Mouse (Mus musculus) adrenal gland, adult 8-10 months (tissue): ENCODE results near the gene Daam2. TPM values are rescaled to one million over a fixed set of nuclear protein-coding genes. Genes with fewer than 3 reads are reported as not detected.
"Not testable (repeated sequence)": the region's sequence is repeated elsewhere in the genome, so short reads cannot be mapped to it uniquely, and the experiment has no call there.

ENCODE experiments used
- DNase-seq: peaks from one replicate; pipeline ENCODE4 v3.0.0; 2022
- total RNA-seq, 4 experiments: library from RNA; stranded (reverse); gene quantifications; 2 replicates each; pipeline ENCODE4 v1.2.4; 2022

The Daam2 gene
- total RNA-seq, 4 experiments from 2014 or later: 30.1 to 38.9 (median 36.7) TPM

DNA sequence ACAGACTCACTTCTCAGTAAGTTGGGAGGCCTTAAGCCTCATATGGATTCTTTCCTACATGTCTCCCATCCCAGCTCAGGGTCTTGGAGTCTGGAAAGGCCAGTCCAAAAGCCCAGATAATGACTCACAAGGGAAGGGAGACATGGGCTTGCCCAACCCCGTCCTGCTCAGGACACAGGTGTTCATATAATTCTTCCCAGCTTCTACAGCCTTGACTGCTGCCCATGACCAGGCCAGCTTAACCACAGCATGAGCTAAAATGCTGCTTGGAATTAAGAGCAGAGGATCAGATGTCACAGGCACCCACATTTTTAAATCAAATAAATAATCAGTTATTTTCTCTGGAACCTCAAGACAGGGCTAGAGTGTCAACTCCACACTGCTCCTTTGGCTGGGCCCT lies 89.0 kb downstream of the Daam2 start:
- no peak for DNase-seq

DNA sequence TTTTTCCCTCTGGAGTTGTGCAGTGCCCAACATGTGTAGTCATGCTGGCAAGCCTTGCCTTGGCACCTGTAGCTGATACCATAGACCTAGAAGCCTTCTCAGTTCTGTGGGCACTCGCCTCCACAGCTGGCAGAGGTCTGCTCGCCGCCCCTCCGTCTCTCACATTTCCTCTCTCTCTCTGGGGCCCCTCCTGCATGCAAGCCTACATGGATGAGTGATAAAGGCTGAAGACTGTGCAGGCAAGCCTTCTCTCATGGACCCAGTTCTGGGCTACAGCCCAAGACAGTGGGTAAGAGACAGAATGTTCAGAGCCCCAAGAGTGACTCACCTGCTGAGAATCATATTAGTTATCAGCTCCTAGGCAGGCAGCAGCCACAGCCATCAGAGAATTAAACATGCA lies 90.1 kb downstream of the Daam2 start:
- no peak for DNase-seq

DNA sequence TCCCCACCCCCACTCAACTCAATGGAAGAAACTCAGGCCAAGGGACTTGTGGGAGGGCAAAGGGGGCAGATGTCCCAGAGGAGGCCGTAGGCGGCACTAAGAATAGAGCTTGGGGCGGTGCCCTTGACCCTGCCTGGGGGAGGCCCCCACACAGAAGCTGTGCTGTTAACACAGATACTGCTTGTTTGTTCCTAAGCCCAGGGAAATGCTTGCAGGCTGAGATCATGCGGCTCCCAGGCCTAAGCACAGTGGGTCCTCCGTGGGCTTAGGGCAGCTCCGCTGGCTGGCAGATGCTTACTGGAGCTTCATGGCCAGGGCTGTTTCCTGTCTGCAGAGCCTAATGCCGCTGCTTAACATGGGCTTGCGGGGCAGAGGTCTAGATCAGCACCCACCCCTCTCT lies 91.5 kb downstream of the Daam2 start:
- DNase-seq: no peak

DNA sequence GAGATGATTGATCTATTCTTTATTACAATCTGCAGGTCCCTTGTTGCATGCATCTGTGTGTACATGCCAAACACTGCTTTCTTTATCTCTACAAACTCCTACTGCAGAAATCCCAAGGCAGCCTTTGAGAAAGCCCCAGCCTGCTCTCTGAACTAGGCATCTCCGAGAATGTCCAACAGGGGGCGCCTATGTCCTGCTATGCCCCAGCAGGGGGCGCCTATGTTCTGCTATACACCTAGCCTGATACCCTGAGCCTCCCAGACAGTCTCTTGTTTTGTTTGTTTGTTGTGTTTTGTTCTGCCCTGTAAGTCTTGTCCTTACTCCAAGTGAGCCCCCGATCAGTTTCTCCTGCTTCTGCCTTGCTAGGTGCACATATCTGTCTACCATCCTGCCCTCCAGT lies 95.9 kb downstream of the Daam2 start:
- peak; percentile 31 for DNase-seq

DNA sequence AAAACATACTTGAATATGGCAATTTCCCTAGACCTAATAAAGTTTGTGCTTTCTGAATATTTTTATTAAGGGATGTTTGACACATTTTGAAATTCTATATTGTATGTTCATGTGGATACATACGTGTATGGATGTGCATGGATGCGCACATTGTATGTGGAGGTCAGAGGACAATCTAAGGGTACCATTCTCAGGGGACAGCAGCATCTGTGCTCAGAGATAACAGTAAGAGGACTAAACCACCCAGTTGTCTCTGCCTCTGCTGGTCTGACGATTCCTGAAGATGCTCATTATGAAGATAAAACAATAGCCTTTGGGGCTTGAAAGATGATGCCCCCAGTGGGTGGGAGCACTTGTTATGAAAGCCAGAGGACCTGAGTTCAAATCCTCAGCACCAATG lies 99.3 kb downstream of the Daam2 start:
- DNase-seq: no peak

DNA sequence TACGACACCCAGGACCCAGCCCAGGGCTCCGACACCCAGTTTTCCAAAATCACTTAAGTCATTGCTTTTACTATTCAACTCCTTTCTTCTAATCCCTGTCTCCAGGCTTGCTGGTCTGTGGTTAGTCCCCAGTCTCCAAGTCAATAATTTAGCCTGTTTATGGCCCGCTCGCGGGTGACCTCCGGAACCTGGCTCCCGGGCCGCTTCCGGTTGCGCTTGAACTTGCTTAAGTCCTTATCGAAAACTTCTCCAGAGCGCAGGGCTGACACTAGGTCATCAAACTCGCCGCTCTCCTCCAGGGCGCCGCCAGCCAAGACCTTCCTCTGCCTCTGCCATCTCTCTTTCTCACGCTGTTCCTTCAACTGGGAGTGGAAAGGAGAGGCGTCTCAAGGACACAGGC lies 105.8 kb downstream of the Daam2 start:
- no peak for DNase-seq

DNA sequence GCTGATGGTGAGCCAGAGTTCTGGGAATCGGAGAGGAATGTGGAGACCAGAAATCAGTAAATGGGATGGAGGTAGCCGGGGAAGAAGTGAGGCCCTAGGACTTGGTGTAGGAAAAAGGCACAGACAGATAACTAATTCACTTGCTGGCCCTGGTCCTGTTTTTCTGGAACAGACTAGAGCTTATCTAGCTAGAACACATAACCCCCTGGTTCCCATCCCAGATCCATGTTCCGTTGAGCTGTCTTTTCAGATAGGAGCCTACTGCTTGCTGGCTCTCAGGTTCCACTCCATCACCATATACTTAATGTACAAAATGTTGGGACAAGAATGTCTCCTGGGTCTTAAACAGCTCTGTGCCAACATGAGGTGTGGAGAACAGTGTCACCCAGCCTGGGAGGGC lies 106.3 kb downstream of the Daam2 start:
- no peak for DNase-seq

DNA sequence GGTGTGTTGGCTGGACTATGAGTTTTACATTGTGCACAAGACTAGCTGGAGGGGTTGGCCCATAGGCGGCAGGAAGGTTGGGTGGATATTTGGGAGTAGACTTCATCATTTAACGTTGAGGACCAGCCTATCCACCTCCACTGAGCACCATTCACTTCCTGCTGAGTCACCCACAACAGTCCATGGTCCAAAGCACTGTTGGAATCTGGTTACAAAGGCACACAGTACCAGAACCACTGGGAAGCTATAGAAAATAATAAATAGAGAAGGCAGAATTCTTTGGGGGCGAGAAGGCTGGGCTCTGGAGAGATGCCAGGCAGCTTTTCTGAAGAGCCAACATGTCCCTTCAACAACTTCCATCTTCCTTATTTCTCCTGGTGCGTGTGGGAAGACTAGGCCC lies 107.8 kb downstream of the Daam2 start:
- DNase-seq: no peak

DNA sequence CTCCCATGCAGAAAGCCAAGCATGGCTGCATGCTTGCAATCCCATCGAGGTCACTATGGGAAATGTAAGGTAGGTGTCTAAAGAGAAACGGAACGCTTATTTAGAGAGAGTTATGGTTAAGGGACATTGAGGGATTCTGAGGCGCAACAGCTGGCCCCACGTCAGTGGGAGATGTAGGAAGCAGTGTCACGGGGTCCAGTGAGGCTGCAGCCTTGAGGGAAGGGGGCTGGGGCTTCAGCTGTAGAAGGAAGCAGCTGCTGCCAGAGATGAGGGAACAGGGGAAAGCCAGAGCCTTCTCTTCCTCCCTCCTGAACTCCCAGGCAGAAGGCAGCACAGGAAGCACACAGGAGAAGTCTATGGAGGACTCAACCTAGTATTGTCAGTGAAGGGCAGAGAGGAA lies 113.2 kb downstream of the Daam2 start:
- no peak for DNase-seq

DNA sequence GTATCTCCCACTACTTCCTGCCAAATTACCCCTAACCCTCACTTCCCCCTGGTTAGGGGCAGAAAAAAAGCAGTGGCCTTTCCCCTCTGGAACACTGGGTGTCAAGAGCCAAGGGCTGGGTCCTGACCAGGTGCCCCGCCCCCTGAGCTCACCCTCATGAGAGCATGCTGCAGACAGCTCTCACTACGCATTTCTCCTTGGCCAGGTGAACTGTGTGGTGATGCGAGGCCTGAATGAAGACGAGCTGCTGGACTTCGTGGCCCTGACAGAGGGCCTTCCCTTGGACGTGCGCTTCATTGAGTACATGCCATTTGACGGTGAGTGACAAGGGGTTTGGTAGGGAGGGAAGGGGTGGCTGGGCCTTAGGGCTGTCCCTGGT lies 114.9 kb downstream of the Daam2 start:
- no peak for DNase-seq

DNA sequence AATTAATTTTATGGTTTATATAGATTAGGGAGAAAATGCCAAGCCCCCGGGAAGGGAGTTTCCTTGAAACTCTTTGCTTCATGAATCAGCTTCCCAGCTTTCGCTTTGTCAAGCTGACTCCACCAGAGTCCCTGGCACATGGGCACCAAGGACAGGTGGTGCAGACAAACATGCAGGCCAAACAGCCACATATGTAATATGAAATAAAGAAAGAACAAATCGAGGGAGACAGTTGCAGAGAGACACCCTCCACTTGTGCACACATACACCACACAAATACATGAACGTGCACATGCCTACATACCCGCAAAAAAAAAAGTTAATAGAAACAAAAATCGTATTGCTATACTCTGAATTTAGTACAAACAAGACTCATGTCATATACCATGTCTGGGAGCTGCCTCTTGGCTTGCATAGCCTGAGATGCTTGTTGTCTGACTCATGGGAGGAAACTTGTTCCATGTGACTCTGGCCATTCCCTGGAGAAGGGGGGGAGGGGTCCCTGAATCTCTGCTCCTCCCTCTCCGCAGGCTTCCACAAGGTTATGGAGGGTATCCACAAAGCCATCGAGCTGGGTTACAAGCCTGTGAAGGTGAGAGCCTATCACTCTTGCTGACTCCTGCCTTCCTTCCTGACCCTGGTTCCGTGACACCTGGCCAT lies 115.4 kb downstream of the Daam2 start:
- DNase-seq: no peak

DNA sequence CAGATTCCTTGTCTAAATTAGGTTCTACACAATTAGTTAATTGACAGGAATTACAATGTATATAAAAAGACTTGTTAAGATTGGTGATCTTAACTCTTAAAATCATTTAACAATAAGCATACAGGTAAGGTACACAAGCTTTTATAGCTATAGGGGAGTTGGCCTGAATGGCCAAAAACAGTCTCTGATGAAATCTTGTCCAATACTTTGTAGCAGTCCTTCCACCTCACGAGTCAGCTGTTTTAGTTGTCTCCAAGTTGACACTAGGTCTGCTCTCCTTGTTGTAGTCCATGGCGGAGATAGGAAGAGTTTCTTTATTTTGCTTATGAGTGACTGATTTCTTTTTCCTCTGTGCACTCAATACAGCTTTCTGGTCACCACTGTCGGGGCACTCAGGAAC lies 121.3 kb downstream of the Daam2 start:
- not testable (repeated sequence) for DNase-seq

DNA sequence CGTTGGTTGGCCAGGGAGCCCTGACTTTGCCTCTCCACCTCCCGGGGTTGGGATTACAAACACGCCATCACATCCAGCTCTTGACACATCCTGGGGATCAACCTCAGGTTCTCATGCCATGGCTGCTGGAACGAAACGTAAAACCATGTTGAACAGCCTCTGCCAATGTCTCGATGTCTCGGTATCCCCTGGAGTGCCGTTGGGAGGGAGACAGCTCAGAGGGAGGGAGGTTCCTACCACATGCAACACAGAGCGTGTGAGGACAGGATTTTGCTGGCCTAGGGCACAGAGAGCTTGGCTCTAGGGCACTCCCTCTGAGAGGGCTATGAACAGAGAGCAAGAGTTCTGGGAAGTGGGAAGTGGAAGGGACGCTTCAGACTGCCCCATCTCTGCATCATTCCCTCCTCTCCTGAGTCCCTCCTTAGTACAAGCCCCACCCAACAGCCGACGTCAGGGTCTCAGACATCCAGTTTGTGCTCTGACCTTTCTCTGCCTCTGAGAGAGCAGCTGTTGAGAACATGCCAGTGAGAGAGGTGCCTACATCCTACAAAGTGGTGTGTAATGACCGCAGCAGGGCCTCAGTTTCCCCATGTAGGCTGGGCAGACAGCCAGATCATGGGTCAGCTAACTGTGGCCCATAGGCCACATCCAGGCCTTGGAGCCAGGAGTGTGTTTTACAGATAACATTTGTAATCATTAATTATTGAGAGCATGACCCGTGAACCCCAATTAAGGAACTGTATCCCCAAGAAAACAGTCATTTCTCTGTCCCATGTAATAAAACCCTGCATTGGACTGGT lies 123.6 kb downstream of the Daam2 start:
- DNase-seq: no peak

DNA sequence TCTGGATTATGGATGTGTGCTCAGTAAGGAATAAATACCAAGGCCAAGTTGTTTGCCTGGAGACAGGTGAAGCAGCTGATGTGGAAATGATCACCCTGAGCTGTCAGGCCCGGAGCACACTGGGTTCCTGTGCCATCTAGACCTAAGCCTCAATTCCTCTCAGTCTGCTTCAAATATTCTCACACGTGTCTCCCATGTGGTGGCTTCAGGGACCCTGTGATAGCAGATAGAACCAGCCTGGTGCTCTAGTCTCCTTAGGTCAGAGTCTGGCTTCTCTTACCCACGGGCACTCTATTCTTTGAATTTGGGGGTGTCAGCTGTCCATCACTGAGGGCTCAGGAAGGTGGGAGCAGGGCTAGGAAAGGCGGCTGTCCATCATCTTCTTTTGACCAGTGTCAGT lies 124.4 kb downstream of the Daam2 start:
- no peak for DNase-seq

DNA sequence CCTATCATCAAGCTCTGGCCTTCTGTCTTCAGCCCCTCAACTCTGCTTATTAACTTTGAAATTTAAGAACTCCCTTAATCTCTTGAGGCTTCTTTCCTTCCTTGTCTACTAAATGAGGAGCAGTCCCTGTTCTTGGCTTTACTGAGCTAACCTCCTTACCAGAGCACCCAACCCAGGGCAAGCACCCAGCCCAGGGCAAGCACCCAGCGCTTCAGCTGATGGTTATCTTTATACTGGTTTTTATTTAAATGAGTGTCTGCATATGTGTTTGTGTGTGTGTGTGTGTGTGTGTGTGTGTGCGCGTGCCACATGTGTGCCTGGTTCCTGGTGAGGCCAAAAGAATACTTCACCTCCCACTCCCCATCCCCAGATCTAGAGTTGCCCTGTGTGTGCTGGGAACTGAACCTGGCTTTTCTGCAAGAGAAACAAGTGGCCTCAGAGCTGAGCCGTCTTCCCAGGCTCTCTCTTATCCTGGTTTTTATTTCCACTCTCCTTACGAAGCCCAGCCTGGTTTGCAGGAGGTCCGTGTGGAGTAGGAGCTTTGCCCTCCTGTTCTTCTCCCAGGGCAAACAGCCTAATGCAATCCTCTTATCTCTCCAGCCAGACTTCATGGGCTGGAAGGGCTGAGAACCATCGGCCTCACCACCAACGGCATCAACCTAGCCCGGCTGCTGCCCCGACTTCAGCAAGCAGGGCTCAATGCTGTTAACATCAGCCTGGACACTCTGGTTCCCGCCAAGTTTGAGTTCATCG lies 125.1 kb downstream of the Daam2 start:
- DNase-seq: no peak

DNA sequence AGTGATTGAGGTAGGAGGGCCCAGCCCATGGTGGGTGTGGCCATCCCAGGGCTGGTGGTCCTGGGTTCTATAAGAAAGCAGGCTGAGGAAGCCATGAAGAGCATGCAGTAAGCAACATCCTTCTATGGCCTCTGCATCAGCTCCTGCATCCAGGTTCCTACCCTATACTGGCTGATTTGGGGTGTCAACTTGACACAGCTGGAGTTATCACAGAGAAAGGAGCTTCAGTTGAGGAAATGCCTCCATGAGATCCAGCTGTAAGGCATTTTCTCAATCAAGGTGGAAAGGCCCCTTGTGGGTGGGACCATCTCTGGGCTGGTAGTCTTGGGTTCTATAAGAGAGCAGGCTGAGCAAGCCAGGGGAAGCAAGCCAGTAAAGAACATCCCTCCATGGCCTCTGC lies 126.8 kb downstream of the Daam2 start:
- DNase-seq: not testable (repeated sequence)

DNA sequence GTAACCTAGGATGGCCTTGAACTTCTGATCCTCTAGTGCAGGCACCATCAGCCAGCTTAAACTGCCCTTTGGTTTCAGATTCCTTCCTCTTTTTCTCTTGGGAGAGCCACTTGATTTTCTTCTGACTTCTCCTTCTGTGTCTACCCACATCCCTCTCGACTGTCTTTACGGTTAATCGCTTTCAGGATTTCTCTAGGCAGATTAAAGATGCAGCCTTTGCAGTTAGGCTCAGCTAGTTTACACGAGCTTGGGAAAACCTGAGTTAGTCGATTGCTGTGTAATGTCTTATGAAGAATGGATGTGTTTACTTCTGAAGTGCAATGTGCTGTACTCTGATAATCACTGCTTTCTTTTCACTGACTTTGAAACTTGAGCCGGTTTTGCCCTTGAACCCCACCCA lies 127.5 kb downstream of the Daam2 start:
- DNase-seq: no peak

DNA sequence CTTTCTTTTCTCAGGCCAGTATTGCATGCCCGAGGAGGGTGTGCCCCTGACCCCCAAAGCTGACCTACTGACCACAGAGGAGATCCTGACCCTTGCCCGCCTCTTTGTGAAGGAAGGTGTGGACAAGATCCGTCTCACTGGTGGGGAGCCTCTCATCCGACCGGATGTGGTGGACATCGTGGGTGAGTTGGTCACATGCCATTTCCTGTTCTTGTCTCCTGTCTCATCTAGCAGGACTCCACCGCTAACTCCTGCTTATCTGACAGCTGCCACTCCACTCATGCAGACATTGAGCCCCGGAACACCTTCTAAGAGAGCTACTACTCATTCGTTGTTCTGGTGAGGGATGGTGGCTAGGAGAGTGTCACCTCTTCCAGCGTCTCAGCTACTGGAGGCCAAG lies 129.1 kb downstream of the Daam2 start:
- no peak for DNase-seq

DNA sequence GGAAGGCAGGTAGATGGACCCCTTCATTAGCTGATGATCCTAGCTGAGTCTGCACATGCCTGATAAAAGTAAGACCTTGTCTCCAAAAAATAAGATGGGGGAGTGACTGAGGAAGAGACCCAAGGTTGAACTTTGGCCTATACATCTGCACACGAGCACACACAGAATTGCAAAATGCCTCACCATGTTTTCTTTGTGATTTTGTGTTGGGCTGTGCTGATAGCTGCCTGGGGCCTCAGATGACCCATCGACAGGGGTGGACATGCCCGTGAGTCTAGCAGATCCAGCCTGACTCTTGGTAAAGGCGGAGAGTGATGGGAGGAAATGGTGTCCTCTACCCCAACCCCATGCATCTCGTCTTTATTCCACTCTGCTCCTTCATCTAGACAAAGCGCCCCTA lies 129.9 kb downstream of the Daam2 start:
- DNase-seq: no peak

DNA sequence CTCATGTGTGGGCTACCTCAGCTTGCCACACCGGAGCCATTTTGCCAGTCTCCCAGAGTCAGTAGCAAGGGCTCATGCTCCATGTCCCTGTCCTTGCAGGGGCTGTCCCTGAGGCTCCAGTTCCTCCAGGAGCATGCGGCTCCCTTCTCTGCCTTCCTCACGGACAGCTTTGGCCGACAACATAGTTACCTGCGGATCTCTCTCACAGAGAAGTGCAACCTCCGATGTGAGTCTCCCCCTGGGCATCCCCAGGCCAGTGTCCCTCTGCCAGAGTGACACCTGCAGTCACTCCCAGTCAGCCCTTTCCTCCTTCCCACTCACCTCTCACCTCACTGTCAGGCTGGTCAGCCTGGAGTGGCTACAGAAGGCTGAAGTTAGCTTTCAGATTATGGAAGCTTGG lies 131.1 kb downstream of the Daam2 start:
- no peak for DNase-seq

DNA sequence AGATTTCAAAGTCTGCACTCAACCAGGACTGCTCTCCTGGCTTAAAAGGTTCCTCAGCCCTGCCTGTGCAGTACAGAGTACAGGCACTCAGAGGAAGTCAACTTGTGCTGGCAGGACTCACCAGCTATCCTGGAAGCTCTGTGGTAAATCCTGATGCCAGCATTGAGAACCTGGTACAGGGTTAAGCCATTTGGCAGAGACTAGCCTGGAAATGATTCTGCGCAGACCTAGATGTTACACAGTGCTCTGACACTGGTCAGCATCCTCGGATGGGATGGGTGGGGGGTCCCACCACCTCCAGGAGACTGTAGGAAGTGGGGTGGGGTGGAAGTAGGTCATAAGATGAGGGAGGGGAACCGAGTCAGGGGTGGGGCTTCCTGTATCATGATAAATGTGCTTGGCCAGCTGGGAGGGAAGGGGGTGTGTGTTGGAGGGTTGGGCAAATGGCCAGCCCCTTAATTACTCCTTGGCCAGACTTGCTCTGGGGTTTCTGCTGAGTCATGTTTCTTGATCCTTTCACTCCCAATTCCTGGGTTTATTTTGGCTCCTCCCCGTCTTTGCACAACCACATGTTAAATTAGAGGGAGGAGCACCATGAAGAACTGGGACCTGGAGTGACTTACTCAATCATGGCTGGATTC lies 132.0 kb downstream of the Daam2 start:
- peak; percentile 45 for DNase-seq

DNA sequence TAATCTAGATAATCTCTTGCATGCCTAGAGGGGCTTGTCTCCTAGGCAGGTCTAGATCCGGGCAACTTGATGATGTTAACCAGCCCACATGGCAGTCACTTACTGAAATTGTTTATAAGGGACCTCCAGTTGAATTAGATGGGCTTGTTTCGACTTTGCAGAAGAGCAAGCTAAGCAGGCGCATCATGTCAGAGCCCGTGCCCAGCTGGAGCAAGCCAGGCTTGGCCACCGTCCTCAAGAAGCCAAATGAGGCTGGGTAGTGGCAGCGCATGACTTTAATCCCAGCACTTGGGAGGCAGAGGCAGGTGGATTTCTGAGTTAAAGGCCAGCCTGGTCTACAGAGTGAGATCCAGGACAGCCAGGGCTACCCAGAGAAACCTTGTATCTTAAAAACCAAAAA lies 133.0 kb downstream of the Daam2 start:
- DNase-seq: no peak

DNA sequence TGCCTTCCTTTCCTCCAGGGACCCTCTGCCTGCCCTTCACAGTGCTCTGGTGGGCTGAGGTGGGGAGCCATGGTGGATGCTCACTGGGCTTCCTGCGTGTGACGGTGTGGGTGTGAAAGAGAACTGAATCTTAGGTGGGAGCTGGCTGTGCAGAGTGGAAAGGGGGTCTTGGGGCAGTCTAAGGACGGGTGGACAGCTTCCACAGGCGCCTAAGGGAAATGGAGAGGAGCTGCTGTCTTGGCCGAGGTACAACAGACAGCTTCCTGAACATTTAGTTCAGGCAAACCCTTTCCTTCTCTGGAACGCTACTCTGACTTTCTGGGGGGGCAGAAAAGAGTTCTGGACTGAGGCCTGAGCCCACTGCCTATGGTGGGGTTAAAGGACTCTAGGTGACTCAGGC lies 134.0 kb downstream of the Daam2 start:
- DNase-seq: no peak
